Mouse (Mus musculus): ENCODE measurements at regions not wholly inside any gene's neighbourhood (a gene's known extent, or its start where the extent isn't known, plus 50 kb on each side); places are given as distances from the start of the nearest gene placed in this dataset.

DNA sequence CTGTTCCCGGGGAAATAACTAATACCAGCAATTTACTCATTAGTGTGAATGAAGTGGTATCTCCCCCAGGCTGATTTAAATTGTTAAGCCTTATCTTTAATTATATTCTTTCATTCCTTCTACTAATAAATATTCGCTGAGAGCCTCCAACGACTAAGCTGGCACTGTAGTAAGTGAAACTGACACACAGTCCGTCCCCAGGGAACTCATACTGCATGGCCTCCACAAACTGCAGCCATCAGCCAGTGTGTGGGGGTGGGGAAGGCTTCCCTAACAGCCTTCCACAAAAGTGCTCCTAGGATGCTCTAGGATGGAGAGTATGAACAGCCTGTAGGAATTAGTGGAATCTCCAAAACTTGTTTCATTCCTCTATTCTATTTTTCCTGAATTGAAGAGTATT lies 81.0 kb upstream of the Mast4 start:
- no peak for TF ChIP-seq BHLHE40 (IDR thresholded peaks at IDR 0.05; ENCODE audit: low read depth, low read length)
- TF ChIP-seq EP300 (IDR thresholded peaks at IDR 0.05; ENCODE audit: low read length) = no peak
- no peak for TF ChIP-seq CTCF (conservative IDR thresholded peaks at IDR 0.05 in 1 of 2, IDR thresholded peaks at IDR 0.05 in 1 of 2; ENCODE audit: low read depth in 2 of 2, low read length in 2 of 2)
- no peak for TF ChIP-seq MEF2A (IDR thresholded peaks at IDR 0.05; ENCODE audit: borderline replicate concordance, low read depth, low read length)
